Mouse (Mus musculus) cortical plate, adult 2 months (tissue): ENCODE results near the gene Ep300. TPM values are rescaled to one million over a fixed set of nuclear protein-coding genes. Genes with fewer than 3 reads are reported as not detected.

Experiments
- H3K27ac ChIP-seq: fragments of 200-500 bp; 2 replicates; pipeline ENCODE4 v1.5.1; 2012; ENCODE audit warnings: low read length, control low read depth, inconsistent platforms; ENCODE audit not compliant: insufficient read depth
- H3K4me1 ChIP-seq: fragments of 200-500 bp; 2 replicates; pipeline ENCODE4 v1.6.1; 2011; ENCODE audit warnings: low read length; ENCODE audit not compliant: control insufficient read depth, insufficient read depth
- H3K4me3 ChIP-seq: fragments of 200-500 bp; 2 replicates; pipeline ENCODE4 v1.5.1; 2011; ENCODE audit warnings: mild to moderate bottlenecking, low read length, control low read depth; ENCODE audit not compliant: insufficient read depth
- CTCF ChIP-seq: fragments of 200-500 bp; IDR thresholded peaks from 2 replicates; pipeline ENCODE4 v1.5.1; 2011; ENCODE audit warnings: mild to moderate bottlenecking, control low read depth, low read length; ENCODE audit not compliant: insufficient read depth; ENCODE audit errors: extremely low read depth
- POLR2A ChIP-seq: fragments of 200-500 bp; IDR thresholded peaks from 2 replicates; pipeline ENCODE4 v1.6.1; 2011; ENCODE audit warnings: mild to moderate bottlenecking, low read length, control low read depth; ENCODE audit not compliant: insufficient read depth; ENCODE audit errors: extremely low read depth
- polyA plus RNA-seq: library from polyadenylated mRNA; depleted of rRNA; stranded (reverse); fragments of >200 nt; gene quantifications from 2 replicates; pipeline ENCODE4 v1.2.3, GENCODE M21; 2012; rRNA removed

Gene Ep300
- polyA plus RNA-seq: 27.5 and 28.8 TPM in 2 replicates

GRCm38 (mm10) chr15:81584913-81585745, at the start of gene Ep300:
Gene Ep300, plus strand, starts transcription at chr15:81585351.
- TF ChIP-seq POLR2A: peak; percentile 48; the same call in 1 of the 2 replicates
- no peak for TF ChIP-seq CTCF
- Histone ChIP-seq H3K4me1 (no peaks in the 10 kb centered on the region; the same call in 1 of the 2 replicates), H3K27ac (peak within 1 kb of the TSS; percentile 100), H3K4me3 (peak within 1 kb of the TSS; percentile 89)

- TF ChIP-seq CTCF (no peak), POLR2A (no peak)
- Histone ChIP-seq H3K4me3 (no peak overlapping the region), H3K27ac (no peak overlapping the region), H3K4me1 (no peaks in the 10 kb centered on the region)
Observed at GRCm38 (mm10) chr15:81535881-81536351, 49.2 kb upstream of the Ep300 start.

- TF ChIP-seq CTCF (no peak), POLR2A (no peak)
Observed at GRCm38 (mm10) chr15:81538149-81538548, 47.0 kb upstream of the Ep300 start.

GRCm38 (mm10) chr15:81539560-81539959, 45.6 kb upstream of the Ep300 start:
- Histone ChIP-seq H3K27ac (no peak overlapping the region), H3K4me3 (no peak overlapping the region), H3K4me1 (no peaks in the 10 kb centered on the region)
- TF ChIP-seq POLR2A (no peak), CTCF (no peak)

More at GRCm38 (mm10) chr15:81538149-81538548, 47.0 kb upstream of the Ep300 start:
- no peak overlapping the region for H3K27ac ChIP-seq
- H3K4me3 ChIP-seq: no peak overlapping the region
- no peaks in the 10 kb centered on the region for H3K4me1 ChIP-seq

- H3K27ac ChIP-seq: no peak overlapping the region
- H3K4me1 ChIP-seq: no peaks in the 10 kb centered on the region
- no peak overlapping the region for H3K4me3 ChIP-seq
- TF ChIP-seq CTCF (no peak), POLR2A (no peak)
Observed at GRCm38 (mm10) chr15:81544916-81545315, 40.2 kb upstream of the Ep300 start.

- H3K4me3 ChIP-seq: no peak overlapping the region
- TF ChIP-seq CTCF (no peak), POLR2A (no peak)
- no peak overlapping the region for H3K27ac ChIP-seq
- no peaks in the 10 kb centered on the region for H3K4me1 ChIP-seq
Observed at GRCm38 (mm10) chr15:81545387-81546176, 39.6 kb upstream of the Ep300 start.

- no peaks in the 10 kb centered on the region for H3K4me1 ChIP-seq
- no peak overlapping the region for H3K27ac ChIP-seq
- no peak for TF ChIP-seq CTCF
- no peak for TF ChIP-seq POLR2A
Observed at GRCm38 (mm10) chr15:81553455-81553854, 31.7 kb upstream of the Ep300 start.

GRCm38 (mm10) chr15:81554558-81555297, 30.4 kb upstream of the Ep300 start:
- no peaks in the 10 kb centered on the region for H3K4me1 ChIP-seq

More at GRCm38 (mm10) chr15:81553455-81553854, 31.7 kb upstream of the Ep300 start:
- no peak overlapping the region for H3K4me3 ChIP-seq

GRCm38 (mm10) chr15:81555986-81556385, 29.2 kb upstream of the Ep300 start:
- no peak for TF ChIP-seq CTCF
- no peak for TF ChIP-seq POLR2A
- H3K4me3 ChIP-seq: no peak overlapping the region
- H3K4me1 ChIP-seq: no peaks in the 10 kb centered on the region
- H3K27ac ChIP-seq: no peak overlapping the region

More at GRCm38 (mm10) chr15:81554558-81555297, 30.4 kb upstream of the Ep300 start:
- Histone ChIP-seq H3K27ac (no peak overlapping the region), H3K4me3 (no peak overlapping the region)
- TF ChIP-seq POLR2A (no peak), CTCF (no peak)
